Comparison of ENCODE assay signal across 19 mouse cellular contexts in the genomic region with DNA sequence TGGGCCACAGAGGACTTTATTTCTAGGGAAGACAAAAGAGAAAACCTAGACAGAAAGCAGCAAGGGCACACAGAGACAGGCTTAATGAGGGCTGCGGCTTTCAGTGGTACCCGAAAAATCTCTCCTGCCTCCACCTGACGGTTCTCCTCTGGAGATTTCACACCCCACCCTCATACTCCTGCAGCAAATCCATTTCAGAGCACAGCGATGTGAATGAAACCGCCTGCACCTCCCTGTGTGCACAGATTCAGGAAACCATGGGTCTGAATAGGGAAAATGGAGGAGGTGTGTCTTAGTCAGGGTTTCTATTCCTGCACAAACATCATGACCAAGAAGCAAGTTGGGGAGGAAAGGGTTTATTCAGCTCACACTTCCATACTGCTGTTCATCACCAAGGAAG. TPM values are rescaled to one million over a fixed set of nuclear protein-coding genes. Genes with fewer than 3 reads are reported as not detected.
DNase-seq lines count a peak whose midpoint lies in the region; ATAC-seq lines count a peak whose summit lies in the region.
"Had no signal": no experiment of that assay in that cellular context is flagged by ENCODE, and none has a peak within 500 bp of the region (broad histone marks: within the 10 kb centered on the region; RNA-seq: fewer than 3 reads in every experiment).

No protein-coding gene starts in this region.

- DNase-seq in frontal cortex, postnatal 14 days (ENCODE audit: low spot score in 2 of 2) = no peak
- DNase-seq in left cerebral cortex, adult 18-20 months (ENCODE audit: low spot score in 2 of 2) = peak; percentile 13 to 57
- no peak for DNase-seq in left cerebral cortex, postnatal 14 days (ENCODE audit: low spot score in 2 of 2)
- peak; percentile 67 for DNase-seq in right cerebral cortex, adult 18-20 months
- no peak for DNase-seq in right cerebral cortex, postnatal 14 days
- peak; percentile 79 for DNase-seq in telencephalon, adult 2 months (ENCODE audit: low read depth, low spot score)
- DNase-seq: adrenal gland, adult 8-10 months; adrenal gland, postnatal 36 days; B cell, adult 2 months; cerebellum, adult 11 months; cerebellum, adult 9-10 months; cerebellum, postnatal 25 days; gastrocnemius, adult 2 months; gastrocnemius, postnatal 36 days; heart, postnatal 36 days had no signal

- ATAC-seq in frontal cortex, adult (ENCODE audit: low TSS enrichment) = peak; percentile 96
- ATAC-seq: CD4-positive, CD25-positive, alpha-beta regulatory T cell, adult 4 months; forebrain, embryonic 15.5 days; hindbrain, embryonic 16.5 days had no signal

- intact Hi-C loops in left cerebral cortex, postnatal 14 days (cut with DNase I) = no loop called here

RNA-seq across cellular contexts. Expression of a gene that starts 46.2 kb away (rescaled TPM):
- total RNA-seq in left cerebral cortex, adult 18-20 months (2021) = 10 to 100 TPM; 47.2 to 51.4 TPM
- 10 to 100 TPM; 51.8 to 55.9 TPM for total RNA-seq in left cerebral cortex, postnatal 14 days (2021)

Comparison
In these comparisons a context has a peak if more than half of its experiments do, and no peak if none do; other contexts are left out.
1. DNase-seq: peak in left cerebral cortex, adult 18-20 months (2 of 2), right cerebral cortex, adult 18-20 months (single experiment) and telencephalon, adult 2 months (single experiment); none in frontal cortex, postnatal 14 days (0 of 2), left cerebral cortex, postnatal 14 days (0 of 2) and right cerebral cortex, postnatal 14 days (single experiment).